Mouse (Mus musculus) limb, embryonic 11.5 days (tissue): ENCODE data around the gene Magi2. TPM values are rescaled to one million over a fixed set of nuclear protein-coding genes. Genes with fewer than 3 reads are reported as not detected.

Experiments used
- ATAC-seq: fragments of 200-750 bp; cut with Nextera tagmentation; 2 replicates; pipeline ENCODE4 v1.8.0; 2017; ENCODE audit warnings: low read depth; ENCODE audit not compliant: insufficient number of reproducible peaks, low FRiP score, low TSS enrichment
- DNase-seq: peaks from one replicate; pipeline ENCODE4 v3.0.0-alpha.2; 2015; ENCODE audit warnings: low spot score
- H3K27ac ChIP-seq: fragments of 300-500 bp; sonication (generic); replicated peaks from 2 replicates; pipeline ENCODE4 v1.5.1; 2014; ENCODE audit warnings: low read depth, mild to moderate bottlenecking, low read length
- H3K27me3 ChIP-seq: fragments of 300-500 bp; sonication (generic); 2 replicates; pipeline ENCODE4 v1.6.1; 2014; ENCODE audit warnings: mild to moderate bottlenecking, low read length, mixed read lengths; ENCODE audit not compliant: control insufficient read depth, insufficient read depth
- H3K36me3 ChIP-seq: fragments of 300-500 bp; sonication (generic); 2 replicates; pipeline ENCODE4 v1.6.1; 2014; ENCODE audit warnings: mild to moderate bottlenecking, low read length, moderate library complexity, mixed read lengths; ENCODE audit not compliant: control insufficient read depth, insufficient read depth
- H3K4me1 ChIP-seq: fragments of 300-500 bp; sonication (generic); 2 replicates; pipeline ENCODE4 v1.6.1; 2014; ENCODE audit warnings: low read length, mixed read lengths; ENCODE audit not compliant: control insufficient read depth, insufficient read depth
- H3K4me2 ChIP-seq: fragments of 300-500 bp; sonication (generic); 2 replicates; pipeline ENCODE4 v1.6.1; 2014; ENCODE audit warnings: low read depth, mild to moderate bottlenecking, moderate library complexity; ENCODE audit not compliant: severe bottlenecking
- H3K4me3 ChIP-seq: fragments of 300-500 bp; sonication (generic); 2 replicates; pipeline ENCODE4 v1.5.1; 2014; ENCODE audit warnings: low read depth, low read length
- H3K9ac ChIP-seq: fragments of 300-500 bp; sonication (generic); 2 replicates; pipeline ENCODE4 v1.6.1; 2014; ENCODE audit warnings: mild to moderate bottlenecking, low read length
- H3K9me3 ChIP-seq: fragments of 300-500 bp; sonication (generic); 2 replicates; pipeline ENCODE4 v1.6.1; 2016; ENCODE audit warnings: low read length; ENCODE audit not compliant: control insufficient read depth
- WGBS: fragments of 180-500 bp; shearing (Covaris S2); extraction: QIAGEN DNeasy Blood & Tissue Kit; methylation state at CpG from one replicate; pipeline ENCODE4 v1.1.7; 2014; 5-methylcytosine and 5-hydroxymethylcytosine counted together
- polyA plus RNA-seq: library from polyadenylated mRNA; unstranded; fragments of >200 nt; fragmentation: Nextera tagmentation; extraction: Ambion mirVana; gene quantifications from 2 replicates; pipeline ENCODE4 v1.2.1, GENCODE M21; 2014

Gene Magi2
- polyA plus RNA-seq, 1 experiment from 2014 or later: 2.8 TPM

DNA sequence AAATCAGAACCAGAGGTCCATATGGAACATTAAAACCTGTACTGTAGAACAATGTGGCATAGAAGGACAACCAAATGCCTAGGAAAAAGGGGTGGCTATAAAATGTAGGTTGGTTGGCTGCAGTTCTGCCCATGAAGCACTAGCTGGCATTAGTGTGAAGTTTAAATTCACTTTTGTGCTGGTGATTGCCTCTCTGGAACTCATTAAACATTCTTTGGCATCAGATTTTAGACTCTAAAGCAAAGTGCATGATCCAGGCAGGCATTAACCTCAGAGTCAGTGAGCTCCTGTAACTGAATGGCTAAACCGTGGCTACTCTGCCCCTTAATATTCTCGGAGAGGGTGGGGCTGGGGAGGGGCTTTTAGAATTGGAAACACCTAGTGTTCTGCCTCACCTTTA, 706.4 kb downstream of the Magi2 start:
- Histone ChIP-seq H3K4me1 (no peaks in the 10 kb centered on the region; the same call in 1 of the 2 replicates), H3K27me3 (no peaks in the 10 kb centered on the region), H3K36me3 (no peaks in the 10 kb centered on the region), H3K27ac (no peak overlapping the region), H3K4me3 (no peak overlapping the region), H3K9ac (no peak overlapping the region), H3K4me2 (no peak overlapping the region), H3K9me3 (no peaks in the 10 kb centered on the region)
- DNase-seq (no peak), ATAC-seq (no peak)
- WGBS: 48% methylated on average over 2 of the region's 2 CpGs

DNA sequence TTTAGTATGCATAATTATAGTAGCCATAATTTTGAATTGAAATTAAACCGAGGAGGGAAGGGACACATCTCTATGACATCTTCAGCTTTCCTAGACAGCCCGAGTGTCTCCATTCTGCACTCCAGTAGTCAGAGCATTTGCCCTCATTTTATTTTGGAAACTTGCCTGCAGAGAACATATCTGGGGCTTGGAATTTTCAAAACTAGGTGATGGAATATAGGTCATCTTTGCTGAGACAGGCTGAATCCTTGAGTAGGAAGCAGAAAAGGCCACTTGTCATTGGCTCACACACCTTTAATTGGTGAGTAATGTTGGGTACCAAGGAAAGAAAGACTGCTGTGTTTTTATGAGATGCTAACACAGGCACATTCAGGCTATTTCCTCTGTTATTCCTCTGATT, 724.3 kb downstream of the Magi2 start:
- Histone ChIP-seq H3K4me3 (no peak overlapping the region), H3K36me3 (no peaks in the 10 kb centered on the region), H3K27ac (no peak overlapping the region), H3K4me1 (no peaks in the 10 kb centered on the region), H3K27me3 (no peaks in the 10 kb centered on the region), H3K9ac (no peak overlapping the region), H3K4me2 (no peak overlapping the region), H3K9me3 (no peaks in the 10 kb centered on the region)
- DNase-seq: no peak
- 85% methylated on average over 2 of the region's 2 CpGs for WGBS
- no peak for ATAC-seq

DNA sequence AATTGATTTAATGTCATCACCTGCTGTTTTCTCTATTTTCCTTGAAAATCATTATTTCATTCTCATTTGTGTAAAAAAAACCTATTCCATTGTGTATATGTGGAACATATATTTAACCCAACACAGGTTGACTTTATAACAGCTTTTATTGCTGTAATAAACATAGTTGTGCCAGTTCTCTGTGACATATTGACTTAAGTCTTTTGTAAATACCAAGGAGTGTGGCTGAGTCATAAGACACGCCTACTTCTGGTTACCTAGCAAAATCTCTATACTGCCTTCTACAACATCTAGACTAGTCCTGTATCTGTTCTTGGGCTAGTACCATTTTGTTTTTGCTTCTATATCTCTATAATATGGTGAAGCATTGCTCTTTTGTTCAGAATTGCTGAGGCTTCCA, 737.3 kb downstream of the Magi2 start:
- ATAC-seq: no peak
- Histone ChIP-seq H3K9ac (no peak overlapping the region), H3K4me1 (no peaks in the 10 kb centered on the region), H3K9me3 (no peaks in the 10 kb centered on the region), H3K27me3 (no peaks in the 10 kb centered on the region), H3K36me3 (no peaks in the 10 kb centered on the region), H3K4me2 (no peak overlapping the region), H3K4me3 (no peak overlapping the region), H3K27ac (no peak overlapping the region)
- 96% methylated on average over 1 of the region's 1 CpGs for WGBS
- no peak for DNase-seq

DNA sequence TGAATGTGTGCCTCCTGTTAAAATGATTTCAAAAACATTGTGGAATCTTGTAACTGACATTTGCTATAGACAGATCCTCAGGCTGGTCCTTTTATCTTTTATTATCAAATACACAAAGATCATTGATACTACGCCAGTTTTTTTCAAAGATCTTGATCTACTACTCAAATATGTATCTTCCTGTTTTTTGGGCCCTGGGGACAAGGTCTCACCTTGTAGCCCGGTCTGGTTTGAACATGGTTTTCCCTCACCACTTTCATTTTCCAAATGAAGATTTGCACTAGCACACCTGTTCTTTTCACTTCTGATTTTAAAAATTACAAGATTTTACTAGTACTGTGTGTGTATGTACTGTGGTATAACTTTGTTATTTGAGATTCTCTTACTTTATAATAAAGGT, 745.9 kb downstream of the Magi2 start:
- ATAC-seq: no peak
- H3K4me3 ChIP-seq: no peak overlapping the region
- H3K9ac ChIP-seq: no peak overlapping the region
- H3K27me3 ChIP-seq: no peaks in the 10 kb centered on the region
- H3K36me3 ChIP-seq: no peaks in the 10 kb centered on the region
- H3K4me2 ChIP-seq: no peak overlapping the region
- 82% methylated on average over 2 of the region's 2 CpGs for WGBS
- H3K27ac ChIP-seq: no peak overlapping the region
- H3K9me3 ChIP-seq: no peaks in the 10 kb centered on the region
- H3K4me1 ChIP-seq: no peaks in the 10 kb centered on the region
- no peak for DNase-seq

DNA sequence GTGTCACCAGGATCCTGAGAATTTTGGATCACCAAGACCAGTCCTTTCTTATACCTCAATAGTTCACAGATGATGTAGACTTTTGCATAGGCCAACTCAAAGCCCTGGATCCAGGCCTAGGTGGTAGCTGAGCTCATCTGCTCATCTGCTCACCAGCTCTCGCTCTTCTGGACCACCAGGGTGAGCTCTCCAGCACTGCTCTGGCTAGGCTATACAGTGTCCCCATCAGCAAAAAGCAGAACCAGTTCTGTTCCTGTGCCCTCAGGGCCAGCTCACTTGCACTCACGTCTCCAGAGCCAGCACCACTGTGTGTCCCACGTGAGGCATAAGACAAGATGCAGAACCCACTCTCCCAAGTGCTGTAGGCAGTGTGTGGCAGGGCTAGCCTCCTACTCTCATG, 747.0 kb downstream of the Magi2 start:
- H3K27me3 ChIP-seq: no peaks in the 10 kb centered on the region
- DNase-seq (no peak), ATAC-seq (no peak)
- no peaks in the 10 kb centered on the region for H3K9me3 ChIP-seq
- H3K4me2 ChIP-seq: no peak overlapping the region
- no peak overlapping the region for H3K9ac ChIP-seq
- WGBS: 93% methylated on average over 3 of the region's 3 CpGs
- no peak overlapping the region for H3K4me3 ChIP-seq
- H3K27ac ChIP-seq: no peak overlapping the region
- H3K4me1 ChIP-seq: no peaks in the 10 kb centered on the region
- no peaks in the 10 kb centered on the region for H3K36me3 ChIP-seq

DNA sequence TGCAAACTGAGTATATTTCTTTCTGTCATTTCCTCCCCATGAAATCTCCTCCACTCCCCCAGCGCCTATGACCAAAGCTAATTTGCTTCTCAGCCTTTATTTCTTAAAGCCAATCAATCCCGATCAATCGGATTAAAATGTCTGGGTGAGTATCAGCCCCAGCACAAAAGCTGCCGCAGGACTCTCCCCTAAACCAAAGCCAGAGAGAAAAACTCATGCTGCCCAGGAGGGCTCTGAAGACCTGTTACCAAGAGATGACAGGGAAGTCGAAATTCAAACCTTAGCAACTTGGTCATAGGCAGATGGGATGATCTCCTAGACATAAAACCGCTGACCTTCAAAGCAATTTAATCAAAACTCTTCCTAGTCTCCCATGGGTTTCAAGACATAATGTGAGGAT, 754.7 kb downstream of the Magi2 start:
- H3K36me3 ChIP-seq: no peaks in the 10 kb centered on the region
- H3K27ac ChIP-seq: no peak overlapping the region
- H3K4me1 ChIP-seq: no peaks in the 10 kb centered on the region
- H3K9ac ChIP-seq: no peak overlapping the region
- DNase-seq: no peak
- ATAC-seq: no peak
- H3K27me3 ChIP-seq: no peaks in the 10 kb centered on the region
- 77% methylated on average over 6 of the region's 6 CpGs for WGBS
- H3K4me3 ChIP-seq: no peak overlapping the region
- no peak overlapping the region for H3K4me2 ChIP-seq
- no peaks in the 10 kb centered on the region for H3K9me3 ChIP-seq

DNA sequence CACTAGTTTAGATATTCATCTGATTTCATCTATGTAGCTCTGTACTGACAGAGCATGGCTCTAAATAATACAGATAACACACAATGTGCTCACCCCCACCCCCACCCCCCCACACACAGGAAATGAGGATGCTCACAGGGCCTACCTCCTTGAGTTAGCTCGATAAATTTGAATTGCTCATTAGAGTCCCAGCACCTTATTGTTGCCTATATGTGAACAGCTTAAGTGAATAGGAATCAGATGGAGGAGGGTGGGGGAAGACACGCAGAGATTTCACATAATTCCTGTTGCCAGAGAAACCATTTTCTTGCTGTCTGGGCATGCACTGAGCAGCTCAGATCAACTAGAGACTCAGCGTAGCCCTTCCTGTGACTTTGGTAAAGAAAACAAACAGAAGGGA, 755.2 kb downstream of the Magi2 start:
- H3K4me3 ChIP-seq: no peak overlapping the region
- no peak overlapping the region for H3K27ac ChIP-seq
- no peaks in the 10 kb centered on the region for H3K27me3 ChIP-seq
- WGBS: 41% methylated on average over 3 of the region's 3 CpGs
- no peak for ATAC-seq
- H3K36me3 ChIP-seq: no peaks in the 10 kb centered on the region
- H3K4me2 ChIP-seq: no peak overlapping the region
- DNase-seq: no peak
- H3K4me1 ChIP-seq: no peaks in the 10 kb centered on the region
- no peak overlapping the region for H3K9ac ChIP-seq
- H3K9me3 ChIP-seq: no peaks in the 10 kb centered on the region

DNA sequence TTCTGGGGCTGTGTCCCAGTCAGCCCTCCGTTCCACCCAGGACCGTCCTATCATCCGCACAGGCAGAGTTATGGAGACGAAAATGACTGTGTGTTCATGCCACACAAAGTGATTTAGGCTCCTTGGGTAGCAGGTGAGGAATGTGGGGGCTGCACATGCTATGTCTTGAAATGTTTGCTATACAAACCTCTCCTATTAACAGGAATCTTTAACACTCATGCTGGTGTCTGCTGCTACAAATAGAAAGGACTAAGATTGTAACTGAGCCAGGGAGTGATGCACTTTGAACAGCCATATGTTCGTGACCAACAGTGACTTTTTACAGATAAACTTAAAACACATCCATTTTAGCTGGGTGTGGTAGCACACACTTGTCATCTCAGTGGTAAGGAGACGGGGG, 772.6 kb downstream of the Magi2 start:
- no peak for ATAC-seq
- no peaks in the 10 kb centered on the region for H3K36me3 ChIP-seq
- no peak overlapping the region for H3K27ac ChIP-seq
- H3K4me1 ChIP-seq: no peaks in the 10 kb centered on the region
- no peak overlapping the region for H3K4me3 ChIP-seq
- no peaks in the 10 kb centered on the region for H3K9me3 ChIP-seq
- H3K9ac ChIP-seq: no peak overlapping the region
- H3K4me2 ChIP-seq: no peak overlapping the region
- no peaks in the 10 kb centered on the region for H3K27me3 ChIP-seq
- 80% methylated on average over 6 of the region's 6 CpGs for WGBS
- no peak for DNase-seq

DNA sequence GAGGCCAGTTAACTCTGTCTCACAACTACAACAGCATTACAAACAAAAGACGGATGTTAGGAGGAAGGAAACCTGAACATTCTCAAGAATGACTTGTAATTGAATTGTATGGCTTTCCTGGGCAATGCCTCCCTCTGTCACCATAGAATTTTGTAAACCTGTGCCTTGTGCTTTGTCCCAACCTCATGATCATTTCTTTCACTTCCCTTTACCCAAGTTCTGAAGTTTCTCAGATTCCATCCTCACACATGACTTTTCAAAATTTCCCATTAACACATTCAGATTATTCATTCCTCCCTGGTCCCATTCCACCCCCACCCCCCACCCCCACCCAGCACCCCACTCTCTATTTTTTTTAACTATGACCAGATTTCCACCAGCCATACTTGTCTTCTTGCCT, 773.1 kb downstream of the Magi2 start:
- DNase-seq (no peak), ATAC-seq (no peak)
- Histone ChIP-seq H3K36me3 (no peaks in the 10 kb centered on the region), H3K9ac (no peak overlapping the region), H3K27me3 (no peaks in the 10 kb centered on the region), H3K4me3 (no peak overlapping the region), H3K9me3 (no peaks in the 10 kb centered on the region), H3K27ac (no peak overlapping the region), H3K4me2 (no peak overlapping the region), H3K4me1 (no peaks in the 10 kb centered on the region)
- WGBS: 79% methylated on average over 1 of the region's 1 CpGs
